Mouse (Mus musculus): ENCODE data around the gene Rhox4c. TPM values are rescaled to one million over a fixed set of nuclear protein-coding genes. Genes with fewer than 3 reads are reported as not detected.

Rhox4c gene
- total RNA-seq (2023): not detected

DNA sequence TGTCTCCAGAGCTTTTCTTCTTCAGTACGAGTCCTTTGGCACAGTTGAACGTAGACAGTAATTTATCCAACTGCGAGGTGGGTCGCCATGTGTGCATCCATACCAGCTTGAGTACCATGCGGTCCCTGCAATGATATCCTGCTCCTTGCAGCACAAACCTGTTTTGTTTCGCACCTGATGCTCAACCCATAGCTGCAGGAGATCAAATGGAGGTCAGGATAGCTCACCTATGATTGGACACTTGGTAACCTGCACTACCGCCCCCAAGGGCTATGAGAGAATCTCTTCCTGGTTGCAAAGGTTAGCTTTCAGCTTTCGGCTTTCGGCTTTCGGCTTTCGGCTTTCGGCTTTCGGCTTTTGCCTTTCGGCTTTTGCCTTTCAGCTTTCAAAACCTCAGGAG is at the start of gene Rhox4c:
Rhox4c (plus strand) TSS at position 301 of the 400 bp plus-strand sequence.

DNA sequence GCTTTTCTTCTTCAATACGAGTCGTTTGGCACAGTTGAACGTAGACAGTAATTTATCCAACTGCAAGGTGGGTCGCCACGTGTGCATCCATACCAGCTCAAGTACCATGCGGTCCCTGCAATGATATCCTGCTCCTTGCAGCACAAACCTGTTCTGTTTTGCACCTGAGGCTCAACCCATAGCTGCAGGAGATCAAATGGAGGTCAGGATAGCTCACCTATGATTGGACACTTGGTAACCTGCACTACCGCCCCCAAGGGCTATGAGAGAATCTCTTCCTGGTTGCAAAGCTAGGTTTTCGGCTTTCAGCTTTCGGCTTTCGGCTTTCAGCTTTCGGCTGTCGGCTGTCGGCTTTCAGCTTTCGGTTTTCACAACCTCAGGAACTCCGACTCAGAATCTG is 47.9 kb upstream of the Rhox4c start, which contains the start of gene Rhox4b:
Rhox4b (plus strand) TSS at position 301 of the 400 bp plus-strand sequence.

DNA sequence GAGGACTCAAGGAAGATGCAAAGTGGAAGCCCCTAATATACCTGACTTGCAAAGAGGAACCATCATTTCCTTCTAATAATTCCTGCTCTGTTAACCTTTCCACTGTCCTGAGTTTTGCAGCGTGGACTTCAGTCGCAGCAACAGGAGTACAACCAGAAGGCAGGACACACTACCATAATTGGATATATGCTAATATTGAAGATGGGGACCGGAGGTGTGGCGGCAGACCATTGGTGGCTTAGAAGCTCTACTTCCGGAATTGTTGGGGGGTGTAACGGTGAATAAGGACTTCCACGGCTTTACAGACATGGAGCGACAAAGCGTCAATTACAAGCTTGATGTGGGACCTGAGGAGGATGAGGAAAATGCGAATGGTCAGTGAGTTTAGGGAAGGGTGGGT is 26.8 kb upstream of the Rhox4c start, which contains the start of gene Rhox2c:
Rhox2c (plus strand) TSS at position 301 of the 400 bp plus-strand sequence.

DNA sequence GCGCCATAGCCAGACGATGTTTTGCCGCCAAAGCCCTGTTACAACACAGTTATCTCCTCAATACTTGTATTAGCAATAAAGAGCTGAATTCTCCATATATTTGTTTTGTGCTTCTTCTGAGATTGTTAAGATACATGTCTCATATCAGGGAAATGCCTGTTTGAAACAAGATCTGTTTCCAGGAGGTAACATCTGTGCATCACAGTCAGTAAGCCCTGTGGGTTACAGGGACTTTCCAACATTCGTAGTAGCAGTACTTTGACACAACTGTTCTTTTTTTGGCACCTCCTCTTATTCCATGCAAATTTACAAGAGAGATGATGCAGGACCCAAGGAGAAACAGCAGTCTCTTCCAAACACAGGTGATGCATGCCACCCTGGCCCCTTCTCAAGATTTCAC is 21.9 kb upstream of the Rhox4c start, which contains the start of gene Rhox3c:
Rhox3c (plus strand) TSS at position 301 of the 400 bp plus-strand sequence.

DNA sequence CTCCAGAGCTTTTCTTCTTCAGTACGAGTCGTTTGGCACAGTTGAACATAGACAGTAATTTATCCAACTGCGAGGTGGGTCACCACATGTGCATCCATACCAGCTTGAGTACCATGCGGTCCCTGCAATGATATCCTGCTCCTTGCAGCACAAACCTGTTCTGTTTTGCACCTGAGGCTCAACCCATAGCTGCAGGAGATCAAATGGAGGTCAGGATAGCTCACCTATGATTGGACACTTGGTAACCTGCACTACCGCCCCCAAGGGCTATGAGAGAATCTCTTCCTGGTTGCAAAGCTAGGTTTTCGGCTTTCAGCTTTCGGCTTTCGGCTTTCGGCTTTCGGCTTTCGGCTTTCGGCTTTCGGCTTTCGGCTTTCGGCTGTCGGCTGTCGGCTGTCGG is 33.9 kb downstream of the Rhox4c start, which contains the start of gene Rhox4d:
Rhox4d (plus strand) TSS at position 301 of the 400 bp plus-strand sequence.

DNA sequence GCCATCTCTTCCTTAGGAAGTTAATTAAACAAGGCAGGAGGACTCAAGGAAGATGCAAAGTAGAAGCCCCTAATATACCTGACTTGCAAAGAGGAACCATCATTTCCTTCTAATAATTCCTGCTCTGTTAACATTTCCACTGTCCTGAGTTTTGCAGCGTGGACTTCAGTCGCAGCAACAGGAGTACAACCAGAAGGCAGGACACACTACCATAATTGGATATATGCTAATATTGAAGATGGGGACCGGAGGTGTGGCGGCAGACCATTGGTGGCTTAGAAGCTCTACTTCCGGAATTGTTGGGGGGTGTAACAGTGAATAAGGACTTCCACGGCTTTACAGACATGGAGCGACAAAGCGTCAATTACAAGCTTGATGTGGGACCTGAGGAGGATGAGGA is 50.0 kb downstream of the Rhox4c start, which contains the start of gene Rhox2e:
Rhox2e (plus strand) TSS at position 301 of the 400 bp plus-strand sequence.

Other genes starting within 250 kb of the Rhox4c start
- gene Rhox2a, start 235.4 kb upstream of the Rhox4c start, total RNA-seq (2023): not detected
- not detected for gene Rhox3a, start 230.4 kb upstream of the Rhox4c start, total RNA-seq (2023)
- gene Rhox4a, start 215.0 kb upstream of the Rhox4c start, total RNA-seq (2023): not detected
- not detected for gene Rhox3a2, start 100.3 kb upstream of the Rhox4c start, total RNA-seq (2023)
- not detected for gene Rhox4a2, start 89.5 kb upstream of the Rhox4c start, total RNA-seq (2023)
- gene Rhox2b, start 68.3 kb upstream of the Rhox4c start, total RNA-seq (2023): not detected
- gene Rhox4b, start 47.8 kb upstream of the Rhox4c start, total RNA-seq (2023): not detected
- gene Rhox2c, start 26.7 kb upstream of the Rhox4c start, total RNA-seq (2023): not detected
- not detected for gene Rhox3c, start 21.8 kb upstream of the Rhox4c start, total RNA-seq (2023)
- not detected for gene Rhox2d, start 13.1 kb downstream of the Rhox4c start, total RNA-seq (2023)
- gene Rhox4d, start 34.0 kb downstream of the Rhox4c start, total RNA-seq (2023): not detected
- not detected for gene Rhox2e, start 50.1 kb downstream of the Rhox4c start, total RNA-seq (2023)
- gene Rhox3e, start 61.7 kb downstream of the Rhox4c start, total RNA-seq (2023): not detected
- gene Rhox4e, start 77.1 kb downstream of the Rhox4c start, total RNA-seq (2023): not detected
- gene Rhox2f, start 91.1 kb downstream of the Rhox4c start, total RNA-seq (2023): not detected
- gene Rhox3f, start 100.7 kb downstream of the Rhox4c start, total RNA-seq (2023): not detected
- gene Rhox4f, start 127.4 kb downstream of the Rhox4c start, total RNA-seq (2023): not detected
- not detected for gene Rhox3g, start 148.3 kb downstream of the Rhox4c start, total RNA-seq (2023)
- not detected for gene Rhox2g, start 163.1 kb downstream of the Rhox4c start, total RNA-seq (2023)
- not detected for gene Rhox4g, start 171.0 kb downstream of the Rhox4c start, total RNA-seq (2023)
- gene Rhox3h, start 188.4 kb downstream of the Rhox4c start, total RNA-seq (2023): not detected
- gene Rhox2h, start 192.9 kb downstream of the Rhox4c start, total RNA-seq (2023): not detected

Measured in CD4-positive naive resting alpha-beta T cell, adult 57 days (primary cell).